Mouse (Mus musculus) kidney, postnatal 14 days (tissue): ENCODE measurements at regions not wholly inside any gene's neighbourhood (a gene's known extent, or its start where the extent isn't known, plus 50 kb on each side); places are given as distances from the start of the nearest gene placed in this dataset.

Experiments used
- DNase-seq: peaks from one replicate; pipeline ENCODE4 v3.0.0; 2022; ENCODE audit warnings: mixed read lengths

DNA sequence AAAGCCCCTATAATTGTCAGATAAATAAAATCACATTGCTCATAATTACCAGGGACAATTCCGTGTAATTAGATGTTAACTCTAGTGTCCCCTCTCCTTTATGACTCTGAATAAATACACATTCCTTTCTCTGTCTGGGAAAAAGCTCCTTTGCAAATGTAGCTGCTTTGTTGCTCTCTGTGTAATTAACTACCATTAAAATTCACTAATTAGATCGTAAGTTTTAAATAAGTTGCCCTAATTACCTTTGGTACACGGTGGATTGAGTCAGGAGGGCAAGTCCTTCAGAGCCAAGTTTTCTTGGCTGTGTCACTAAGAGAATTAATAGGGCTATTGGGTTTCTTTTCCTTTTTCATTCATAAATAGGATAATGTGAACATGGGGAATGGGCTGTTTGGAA is 834.7 kb downstream of the Tlr4 start:
- no peak for DNase-seq

- DNase-seq = no peak
Measured at GRCm38 (mm10) chr4:67673961-67674360, 846.6 kb downstream of the Tlr4 start.

DNA sequence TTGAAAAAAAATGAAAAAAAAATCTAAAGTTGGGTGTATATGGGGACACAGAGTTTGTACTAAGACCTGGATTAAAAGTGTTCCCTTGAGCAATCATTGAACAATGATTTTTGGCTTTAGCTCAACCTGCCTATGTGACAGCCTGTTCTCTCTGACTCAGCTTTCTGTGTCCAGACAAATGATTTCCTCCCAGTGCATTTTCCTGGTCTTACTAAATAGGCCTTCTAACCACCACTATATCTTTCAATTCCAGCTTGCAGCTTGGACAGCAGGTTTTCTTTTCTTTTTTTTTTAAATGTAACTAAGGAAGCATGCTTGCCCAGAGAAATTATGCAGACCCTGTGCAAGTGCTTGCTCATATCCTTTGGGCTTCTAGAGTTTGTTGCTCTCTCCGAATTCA is 850.2 kb downstream of the Tlr4 start:
- DNase-seq = no peak

GRCm38 (mm10) chr4:67698438-67698837 is 871.1 kb downstream of the Tlr4 start:
- DNase-seq = no peak
